Mouse (Mus musculus): ENCODE measurements around the gene Cux2. TPM values are rescaled to one million over a fixed set of nuclear protein-coding genes. Genes with fewer than 3 reads are reported as not detected.

Cux2 gene
- polyA plus RNA-seq, 1 experiment from 2014 or later = 19.9 TPM

GRCm38 (mm10) chr5:121879211-121879610, 170.7 kb downstream of the Cux2 start:
- H3K9ac ChIP-seq (replicated peaks) = no peak overlapping the region
- H3K27me3 ChIP-seq (replicated peaks) = no peaks in the 10 kb centered on the region
- WGBS = 59% methylated on average over 6 of the region's 6 CpGs
- H3K9me3 ChIP-seq (replicated peaks) = no peaks in the 10 kb centered on the region
- no peak overlapping the region for H3K27ac ChIP-seq (replicated peaks)
- no peak for ATAC-seq (ENCODE audit: low FRiP score)
- no peak overlapping the region for H3K4me3 ChIP-seq (replicated peaks)
- H3K4me2 ChIP-seq = no peak overlapping the region
- 0 out of 2 replicates have a peak, but pooled peaks cover 3% of the 10 kb centered on the region for H3K4me1 ChIP-seq
- H3K36me3 ChIP-seq = peaks cover 8% of the 10 kb centered on the region; the same call in 1 of the 2 replicates

DNA sequence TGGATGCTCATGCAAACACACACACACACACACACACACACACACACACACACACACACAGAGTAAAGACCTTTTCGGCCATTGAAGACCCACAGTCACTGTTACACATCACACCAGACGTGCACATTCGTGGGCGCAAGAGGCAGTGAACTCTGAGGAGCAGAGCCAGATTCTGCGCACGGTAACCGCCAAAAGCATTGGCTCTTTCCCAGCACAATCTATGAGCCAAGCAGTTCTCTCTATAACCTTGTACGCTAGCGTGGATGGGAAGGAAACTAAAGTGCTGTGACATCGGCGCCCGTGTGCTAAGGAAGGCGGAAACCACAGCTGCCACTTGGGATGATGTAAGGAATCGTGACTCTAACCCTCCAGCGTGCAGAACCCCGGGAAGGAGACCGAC, 171.2 kb downstream of the Cux2 start:
- no peak overlapping the region for H3K4me2 ChIP-seq
- no peaks in the 10 kb centered on the region for H3K9me3 ChIP-seq (replicated peaks)
- H3K36me3 ChIP-seq = peaks cover 8% of the 10 kb centered on the region; the same call in 1 of the 2 replicates
- 0 out of 2 replicates have a peak, but pooled peaks cover 3% of the 10 kb centered on the region for H3K4me1 ChIP-seq
- no peaks in the 10 kb centered on the region for H3K27me3 ChIP-seq (replicated peaks)
- WGBS = 68% methylated on average over 17 of the region's 17 CpGs
- no peak for ATAC-seq (ENCODE audit: low FRiP score)
- no peak overlapping the region for H3K27ac ChIP-seq (replicated peaks)
- H3K4me3 ChIP-seq (replicated peaks) = no peak overlapping the region
- no peak overlapping the region for H3K9ac ChIP-seq (replicated peaks)

- Histone ChIP-seq H3K4me2 (no peak overlapping the region), H3K4me3 (replicated peaks) (no peak overlapping the region), H3K9me3 (replicated peaks) (no peaks in the 10 kb centered on the region), H3K36me3 (peaks cover 8% of the 10 kb centered on the region; the same call in 1 of the 2 replicates), H3K27ac (replicated peaks) (no peak overlapping the region), H3K9ac (replicated peaks) (no peak overlapping the region), H3K4me1 (0 out of 2 replicates have a peak, but pooled peaks cover 3% of the 10 kb centered on the region), H3K27me3 (replicated peaks) (no peaks in the 10 kb centered on the region)
- ATAC-seq (ENCODE audit: low FRiP score) = no peak
- WGBS = 84% methylated on average over 12 of the region's 12 CpGs
These were observed 173.0 kb downstream of the Cux2 start for GRCm38 (mm10) chr5:121876901-121877300.

- Histone ChIP-seq H3K4me3 (replicated peaks) (no peak overlapping the region), H3K27me3 (replicated peaks) (no peaks in the 10 kb centered on the region), H3K36me3 (peaks cover 8% of the 10 kb centered on the region; the same call in 1 of the 2 replicates), H3K9me3 (replicated peaks) (no peaks in the 10 kb centered on the region), H3K27ac (replicated peaks) (no peak overlapping the region), H3K9ac (replicated peaks) (no peak overlapping the region), H3K4me1 (0 out of 2 replicates have a peak, but pooled peaks cover 3% of the 10 kb centered on the region), H3K4me2 (no peak overlapping the region)
- no peak for ATAC-seq (ENCODE audit: low FRiP score)
- WGBS = 91% methylated on average over 12 of the region's 12 CpGs
These were observed 174.9 kb downstream of the Cux2 start for GRCm38 (mm10) chr5:121875041-121875440.

DNA sequence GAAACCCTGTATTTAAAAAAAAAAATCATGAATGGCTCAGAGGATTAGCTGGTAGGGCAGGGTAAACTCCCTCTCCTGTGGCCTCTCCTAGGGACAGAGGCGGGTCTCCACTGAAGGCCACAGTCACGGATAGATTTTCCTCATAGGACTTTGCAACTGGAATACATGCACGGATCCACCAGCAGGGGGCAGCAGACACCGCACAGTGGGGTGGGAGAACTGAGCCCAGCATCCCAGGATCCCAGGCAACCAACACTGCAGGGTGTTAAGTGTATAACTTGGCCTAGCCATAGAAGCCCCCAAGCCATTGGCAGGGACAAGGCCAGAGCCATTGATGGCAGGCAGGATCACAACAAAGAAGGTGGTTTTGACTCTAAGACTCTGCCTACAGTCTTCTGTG, 177.7 kb downstream of the Cux2 start:
- H3K27ac ChIP-seq (replicated peaks) = no peak overlapping the region
- peak; percentile 42; the same call in 1 of the 2 replicates for ATAC-seq (ENCODE audit: low FRiP score)
- WGBS = 10% methylated on average over 4 of the region's 4 CpGs

DNA sequence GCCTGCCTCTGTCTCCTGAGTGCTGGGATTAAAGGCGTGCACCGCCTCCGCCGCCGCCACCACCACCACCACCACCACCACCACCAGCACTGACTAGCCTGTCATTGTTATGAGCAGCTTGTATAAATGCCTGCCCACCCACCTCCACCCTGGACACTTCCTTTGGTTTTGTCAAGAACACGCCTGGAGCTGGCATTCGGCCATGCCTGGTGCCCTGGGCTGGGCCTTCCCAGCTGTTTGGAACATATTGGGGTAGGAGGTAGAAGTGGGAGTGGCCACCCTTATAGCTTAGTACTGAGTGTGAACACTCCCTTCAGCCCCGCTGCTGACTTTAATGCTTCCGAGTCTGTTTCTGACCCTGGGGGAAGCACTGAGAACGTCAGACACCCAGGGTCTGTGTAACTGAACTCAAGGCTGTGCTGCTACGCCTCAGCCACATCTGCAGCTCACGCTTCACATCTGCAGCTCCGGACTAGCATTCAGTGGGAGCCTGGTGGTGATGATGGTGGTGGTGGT, 178.3 kb downstream of the Cux2 start:
- Histone ChIP-seq H3K4me1 (no peaks in the 10 kb centered on the region), H3K4me3 (replicated peaks) (no peak overlapping the region), H3K27ac (replicated peaks) (no peak overlapping the region), H3K27me3 (replicated peaks) (no peaks in the 10 kb centered on the region), H3K4me2 (no peak overlapping the region), H3K9ac (replicated peaks) (no peak overlapping the region), H3K36me3 (peaks cover 15% of the 10 kb centered on the region), H3K9me3 (replicated peaks) (no peaks in the 10 kb centered on the region)
- no peak for ATAC-seq (ENCODE audit: low FRiP score)
- 88% methylated on average over 13 of the region's 13 CpGs for WGBS

More for the DNA sequence above, 177.7 kb downstream of the Cux2 start:
- Histone ChIP-seq H3K9me3 (replicated peaks) (no peaks in the 10 kb centered on the region), H3K4me1 (no peaks in the 10 kb centered on the region), H3K36me3 (peaks cover 15% of the 10 kb centered on the region), H3K4me2 (no peak overlapping the region), H3K27me3 (replicated peaks) (no peaks in the 10 kb centered on the region), H3K9ac (replicated peaks) (no peak overlapping the region), H3K4me3 (replicated peaks) (no peak overlapping the region)

DNA sequence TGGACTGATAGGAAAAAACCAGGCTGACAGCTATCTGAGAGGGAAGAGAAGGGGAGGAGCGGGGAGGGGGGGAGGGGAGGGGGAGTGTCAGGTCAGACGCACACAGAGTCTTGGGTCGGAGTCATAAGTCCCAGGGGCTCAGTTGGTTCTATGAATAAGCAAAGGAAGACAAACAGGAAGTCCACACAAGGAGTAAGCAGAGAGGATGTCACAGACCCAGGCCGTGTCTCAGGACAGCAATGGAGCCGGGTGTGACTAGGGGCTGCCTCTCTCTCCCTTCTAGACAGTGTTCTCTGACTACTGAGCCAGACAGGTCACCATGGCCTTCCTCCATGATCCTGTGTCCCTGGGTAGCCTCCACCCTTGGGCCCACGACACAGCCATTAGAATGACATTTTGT, 179.1 kb downstream of the Cux2 start:
- Histone ChIP-seq H3K27me3 (replicated peaks) (no peaks in the 10 kb centered on the region), H3K4me3 (replicated peaks) (no peak overlapping the region), H3K36me3 (peaks cover 10% of the 10 kb centered on the region), H3K27ac (replicated peaks) (no peak overlapping the region), H3K9ac (replicated peaks) (no peak overlapping the region), H3K4me2 (no peak overlapping the region), H3K9me3 (replicated peaks) (no peaks in the 10 kb centered on the region), H3K4me1 (no peaks in the 10 kb centered on the region)
- WGBS = 84% methylated on average over 6 of the region's 6 CpGs
- ATAC-seq (ENCODE audit: low FRiP score) = no peak

DNA sequence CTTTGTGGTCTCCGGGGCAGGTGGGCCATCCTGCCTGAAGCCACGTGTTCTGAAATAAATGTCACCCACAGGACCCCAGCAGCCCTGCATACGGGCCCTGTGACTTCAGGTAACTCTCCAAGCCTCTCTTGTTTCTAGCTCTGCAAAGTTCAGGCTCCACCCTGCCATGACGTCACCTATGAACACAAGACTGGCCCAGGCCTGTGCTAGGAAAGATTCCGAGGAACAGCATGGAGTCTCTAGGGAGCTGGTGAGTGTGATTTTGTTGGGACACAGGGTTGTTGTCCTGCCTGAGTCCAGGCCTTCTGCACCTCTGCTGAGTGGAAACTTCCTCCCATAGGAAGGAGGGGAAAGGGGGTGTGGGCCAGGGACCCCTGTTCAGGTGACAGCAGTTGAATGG, 181.9 kb downstream of the Cux2 start:
- Histone ChIP-seq H3K27ac (replicated peaks) (no peak overlapping the region), H3K27me3 (replicated peaks) (no peaks in the 10 kb centered on the region)
- WGBS = 71% methylated on average over 5 of the region's 5 CpGs

GRCm38 (mm10) chr5:121864330-121864729, 185.6 kb downstream of the Cux2 start:
- peaks cover 19% of the 10 kb centered on the region for H3K36me3 ChIP-seq
- peak overlapping the region; percentile 26; the same call in 1 of the 2 replicates for H3K4me2 ChIP-seq
- no peak overlapping the region for H3K9ac ChIP-seq (replicated peaks)
- no peaks in the 10 kb centered on the region for H3K9me3 ChIP-seq (replicated peaks)
- no peaks in the 10 kb centered on the region for H3K27me3 ChIP-seq (replicated peaks)
- H3K4me3 ChIP-seq (replicated peaks) = no peak overlapping the region
- H3K4me1 ChIP-seq = no peaks in the 10 kb centered on the region
- no peak overlapping the region for H3K27ac ChIP-seq (replicated peaks)
- no peak for ATAC-seq (ENCODE audit: low FRiP score)
- 13% methylated on average over 4 of the region's 11 CpGs for WGBS

More for the DNA sequence above, 181.9 kb downstream of the Cux2 start:
- H3K36me3 ChIP-seq = peaks cover 7% of the 10 kb centered on the region
- no peaks in the 10 kb centered on the region for H3K4me1 ChIP-seq
- no peak overlapping the region for H3K4me3 ChIP-seq (replicated peaks)
- H3K9me3 ChIP-seq (replicated peaks) = no peaks in the 10 kb centered on the region
- ATAC-seq (ENCODE audit: low FRiP score) = no peak
- no peak overlapping the region for H3K4me2 ChIP-seq
- no peak overlapping the region for H3K9ac ChIP-seq (replicated peaks)

- Histone ChIP-seq H3K4me3 (replicated peaks) (no peak overlapping the region), H3K27me3 (replicated peaks) (no peaks in the 10 kb centered on the region), H3K9me3 (replicated peaks) (no peaks in the 10 kb centered on the region), H3K9ac (replicated peaks) (no peak overlapping the region), H3K4me1 (no peaks in the 10 kb centered on the region), H3K4me2 (no peak overlapping the region), H3K27ac (replicated peaks) (no peak overlapping the region), H3K36me3 (peaks cover 18% of the 10 kb centered on the region)
- WGBS = 51% methylated on average over 5 of the region's 5 CpGs
- ATAC-seq (ENCODE audit: low FRiP score) = no peak
These were observed 187.9 kb downstream of the Cux2 start for GRCm38 (mm10) chr5:121861964-121862363.

GRCm38 (mm10) chr5:121858427-121858826, 191.5 kb downstream of the Cux2 start:
- Histone ChIP-seq H3K9me3 (replicated peaks) (no peaks in the 10 kb centered on the region), H3K9ac (replicated peaks) (no peak overlapping the region), H3K4me1 (peaks cover 5% of the 10 kb centered on the region; the same call in 1 of the 2 replicates), H3K27me3 (replicated peaks) (no peaks in the 10 kb centered on the region), H3K4me2 (no peak overlapping the region), H3K27ac (replicated peaks) (no peak overlapping the region), H3K36me3 (peaks cover 26% of the 10 kb centered on the region), H3K4me3 (replicated peaks) (no peak overlapping the region)
- WGBS = 90% methylated on average over 12 of the region's 12 CpGs
- ATAC-seq (ENCODE audit: low FRiP score) = no peak

GRCm38 (mm10) chr5:121856740-121857139, 193.2 kb downstream of the Cux2 start:
- peaks cover 41% of the 10 kb centered on the region for H3K36me3 ChIP-seq
- H3K4me3 ChIP-seq (replicated peaks) = no peak overlapping the region
- peaks cover 5% of the 10 kb centered on the region; the same call in 1 of the 2 replicates for H3K4me1 ChIP-seq
- no peaks in the 10 kb centered on the region for H3K9me3 ChIP-seq (replicated peaks)
- no peaks in the 10 kb centered on the region for H3K27me3 ChIP-seq (replicated peaks)
- no peak overlapping the region for H3K9ac ChIP-seq (replicated peaks)
- no peak overlapping the region for H3K27ac ChIP-seq (replicated peaks)
- no peak for ATAC-seq (ENCODE audit: low FRiP score)
- WGBS = 88% methylated on average over 11 of the region's 11 CpGs
- H3K4me2 ChIP-seq = no peak overlapping the region
